Mouse (Mus musculus) adrenal gland, postnatal 4 days (tissue): ENCODE measurements around the gene Rcn3. TPM values are rescaled to one million over a fixed set of nuclear protein-coding genes. Genes with fewer than 3 reads are reported as not detected.
"Not testable (repeated sequence)": the region's sequence is repeated elsewhere in the genome, so short reads cannot be mapped to it uniquely, and the experiment has no call there.

ENCODE experiments used
- DNase-seq, 2 experiments: peaks; one replicate each; pipeline ENCODE4 v3.0.0; 2021 to 2022; ENCODE audit warnings: low spot score in 2 of 2, mixed read lengths in 2 of 2
- long read RNA-seq, 2 experiments: library from polyadenylated mRNA; stranded (forward); transcript quantifications; one replicate each; pipeline ENCODE4 v2.0.0; 2021
- total RNA-seq, 2 experiments: library from RNA; stranded (reverse); gene quantifications; 2 replicates each; pipeline ENCODE4 v1.2.3; 2021

Rcn3 gene
- total RNA-seq = 10 to 100 TPM; 77.0 to 81.8 TPM
- long read RNA-seq, experiment 1, transcript Rcn3-201 (7 exons, 1,462 nt) = major isoform, 40 of 107 reads
- long read RNA-seq, experiment 1, transcript Rcn3-208 (7 exons, 1,453 nt) = minor isoform, 30 of 107 reads
- long read RNA-seq, experiment 1, partial matches to known transcripts = 5 of 107 reads
- long read RNA-seq, experiment 1, other reads (novel, unspliced or antisense) = 30 of 107 reads
- long read RNA-seq, experiment 2, transcript Rcn3-208 (7 exons, 1,453 nt) = minor isoform, 43 of 164 reads
- long read RNA-seq, experiment 2, transcript Rcn3-201 (7 exons, 1,462 nt) = major isoform, 71 of 164 reads
- long read RNA-seq, experiment 2, partial matches to known transcripts = 12 of 164 reads
- long read RNA-seq, experiment 2, other reads (novel, unspliced or antisense) = 37 of 164 reads

DNA sequence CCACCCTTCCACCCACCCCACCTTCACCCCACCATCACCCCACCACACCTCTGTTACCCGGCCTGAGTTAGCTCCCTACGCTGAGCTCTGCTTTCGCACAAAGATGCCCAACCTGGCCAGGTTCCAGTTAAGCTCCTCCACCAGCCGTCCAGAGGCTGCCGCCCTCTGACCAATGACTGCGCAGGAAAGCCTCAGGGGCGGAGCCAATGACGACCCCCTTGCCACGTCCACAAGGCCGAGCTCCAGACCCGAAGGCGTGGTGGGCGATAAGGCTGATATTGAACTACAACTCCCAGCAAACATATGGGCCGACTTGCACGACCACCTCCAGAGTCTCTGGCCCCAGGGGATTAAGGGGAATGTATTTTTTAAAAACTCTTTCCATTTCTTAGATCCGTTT, at the start of gene Rcn3:
Gene Rcn3 (minus strand): TSS at position 174 of the 400 bp plus-strand sequence.
- peak; percentile 60 to 66 for DNase-seq

DNA sequence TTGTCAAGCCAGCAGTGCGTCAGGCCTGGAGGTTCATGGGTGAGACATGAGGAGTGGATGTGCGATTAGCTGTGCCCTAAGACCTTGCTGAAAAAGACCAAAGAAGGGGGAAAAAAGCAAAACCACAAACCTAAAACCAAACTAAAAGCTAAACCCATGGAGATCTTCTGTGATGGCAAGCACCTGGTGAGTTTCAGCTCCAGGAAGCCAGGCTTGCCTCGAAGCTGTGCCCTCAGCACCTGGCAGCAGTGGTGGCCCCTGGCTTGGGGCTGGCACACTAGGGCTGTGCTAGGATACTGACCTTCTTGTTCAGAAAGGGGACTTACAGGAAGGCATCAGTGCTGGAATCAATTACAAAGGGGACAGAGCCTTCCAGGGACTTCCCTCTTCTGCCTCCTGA, 49.3 kb upstream of the Rcn3 start:
- DNase-seq = no peak

DNA sequence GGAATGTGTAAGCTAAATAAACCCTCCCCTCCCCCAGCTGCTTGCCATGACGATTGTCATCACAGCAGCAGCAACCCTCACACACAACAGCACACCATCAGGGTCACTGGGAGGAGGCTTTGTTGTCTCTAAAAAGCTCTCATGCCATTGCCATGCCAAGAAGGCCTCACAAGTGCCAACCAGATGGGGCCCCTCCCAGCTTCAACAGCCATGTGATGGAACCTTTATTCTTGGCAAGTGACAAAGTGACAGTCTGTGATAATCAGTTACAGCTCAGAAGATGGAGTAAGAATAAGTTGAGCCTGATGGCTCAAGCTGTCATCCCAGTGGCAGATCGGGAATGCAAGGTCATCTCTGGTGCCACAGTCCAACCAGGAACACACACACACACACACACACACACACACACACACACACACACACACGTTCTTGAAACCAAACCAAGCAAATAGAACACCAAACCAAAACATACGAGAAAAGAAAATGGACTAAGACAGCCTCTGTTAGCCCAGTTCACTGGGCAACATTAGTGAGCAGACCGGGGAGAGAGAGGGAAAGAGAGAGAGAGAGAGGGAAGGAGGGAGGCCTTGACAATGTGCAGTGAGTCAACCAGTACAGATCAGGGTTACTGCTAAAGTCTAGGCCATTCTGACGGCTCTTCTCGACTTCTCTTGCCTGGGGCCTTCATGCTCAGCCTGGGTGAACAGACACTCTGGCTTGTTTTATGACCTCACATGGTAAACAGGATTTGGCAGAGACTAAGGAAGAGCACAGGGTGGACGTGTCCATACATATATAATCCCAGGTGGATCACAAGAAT, 48.1 kb upstream of the Rcn3 start:
- DNase-seq = no peak

DNA sequence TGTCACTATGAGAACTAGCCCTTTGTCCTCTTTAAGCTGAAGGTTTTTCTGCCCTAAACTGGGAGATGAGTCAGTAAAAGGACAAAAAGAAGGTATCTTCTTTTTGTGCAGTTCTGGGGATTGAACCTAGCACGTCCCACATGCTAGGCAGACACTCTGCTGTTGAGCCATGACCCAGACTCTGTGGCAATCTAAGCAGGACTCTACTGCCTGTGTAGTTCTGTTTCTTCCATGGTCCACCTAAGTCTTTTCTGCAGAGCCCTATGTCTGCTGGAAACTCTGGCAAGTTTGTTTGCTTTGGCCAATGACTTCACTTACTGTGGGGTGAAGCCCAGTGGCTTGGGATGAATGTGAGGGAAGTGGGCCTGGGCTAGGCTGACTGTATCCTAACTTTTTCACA, 46.4 kb upstream of the Rcn3 start:
- no peak for DNase-seq

DNA sequence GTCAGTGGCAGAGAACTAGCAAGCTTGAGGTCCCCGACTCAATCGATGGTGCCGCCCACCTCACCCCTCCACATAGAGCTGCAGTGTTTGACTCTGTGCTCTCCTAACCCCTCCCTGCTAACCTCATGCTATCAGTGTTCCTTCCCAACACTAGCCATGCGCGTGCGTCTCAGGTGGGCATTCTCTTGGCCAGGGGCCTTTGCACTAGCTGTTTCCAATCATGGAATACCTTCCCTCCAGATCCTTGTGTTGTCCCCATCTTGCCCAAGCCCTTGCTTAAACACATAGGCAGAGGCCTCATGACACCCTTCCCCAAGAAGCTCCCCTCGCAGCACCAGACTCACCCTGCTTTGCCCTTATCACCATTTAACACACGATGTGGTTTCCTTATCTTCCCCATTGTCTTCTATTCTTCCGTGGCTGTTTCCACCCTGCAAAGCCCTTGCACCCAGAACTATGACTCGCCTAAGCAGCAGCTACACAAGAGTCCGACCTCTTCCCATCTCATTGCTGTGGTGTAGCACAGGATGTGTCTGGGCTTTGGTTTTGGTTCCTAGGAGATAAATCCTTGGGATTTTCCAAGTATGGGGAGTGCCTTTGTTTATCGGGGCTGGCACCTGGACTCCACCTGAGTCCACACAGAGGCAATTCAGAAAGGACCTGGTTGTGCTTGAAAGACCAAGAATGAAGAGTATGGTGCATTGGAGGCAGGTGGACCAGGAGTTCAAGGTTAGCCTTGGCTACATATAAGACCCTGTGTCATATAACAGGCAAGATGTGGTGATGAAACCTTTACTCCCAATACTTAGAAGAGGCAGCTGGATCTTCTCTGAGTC, 45.4 kb upstream of the Rcn3 start:
- DNase-seq = no peak

DNA sequence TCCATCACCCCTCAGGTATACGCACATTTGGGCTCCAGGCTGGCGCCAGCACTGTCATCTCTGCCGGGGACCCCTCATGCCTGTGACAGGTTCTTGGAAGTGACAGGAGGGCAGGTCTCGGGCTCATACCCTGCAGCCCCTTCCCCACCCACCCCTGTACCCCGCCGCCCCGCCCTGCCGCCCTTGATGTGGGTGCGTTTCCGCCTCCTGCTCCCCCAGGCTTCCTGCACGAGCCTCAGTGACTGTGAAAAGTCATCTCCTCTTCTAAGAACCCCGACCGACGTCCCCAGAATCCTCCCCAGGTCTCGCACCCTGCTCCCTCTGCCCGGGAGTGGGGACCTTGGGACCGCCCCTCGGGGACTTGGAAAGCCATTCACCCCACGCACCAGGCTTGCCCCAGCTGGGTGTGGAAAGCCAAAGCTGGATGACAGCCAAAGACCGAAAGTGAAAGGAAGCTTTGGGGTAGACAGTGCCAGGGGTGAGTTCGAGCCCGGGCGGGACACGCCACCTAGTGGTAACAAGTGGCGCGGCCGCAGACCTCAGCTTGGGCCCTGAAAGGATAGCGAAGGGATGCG, 44.1 kb upstream of the Rcn3 start, which contains the start of the genes Gm45713 and Flt3l:
Gene Gm45713 (minus strand): TSS at position 239 of the 575 bp plus-strand sequence.
Gene Flt3l (minus strand): TSS at position 440 of the 575 bp plus-strand sequence.
- peak; percentile 81 to 86 for DNase-seq

DNA sequence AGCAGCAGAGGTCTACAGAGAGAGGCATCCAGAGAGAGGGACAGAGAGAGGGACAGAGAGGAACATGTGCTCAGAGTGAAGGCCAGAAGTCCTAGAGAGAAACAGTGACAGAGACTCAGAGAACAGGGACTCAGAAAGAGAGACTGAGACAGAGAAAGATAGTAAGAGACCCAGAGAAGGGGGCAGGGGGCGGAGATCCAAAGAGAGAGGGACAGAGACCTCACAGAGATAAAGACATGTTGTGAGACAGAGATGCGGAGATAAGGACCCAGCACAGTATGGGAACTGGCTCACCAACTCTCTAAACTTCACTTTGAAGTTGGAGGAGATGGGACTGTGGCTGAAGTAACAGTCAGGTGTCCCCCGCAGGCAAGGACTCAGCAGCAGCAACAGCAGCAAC, 43.3 kb upstream of the Rcn3 start:
- DNase-seq = no peak

DNA sequence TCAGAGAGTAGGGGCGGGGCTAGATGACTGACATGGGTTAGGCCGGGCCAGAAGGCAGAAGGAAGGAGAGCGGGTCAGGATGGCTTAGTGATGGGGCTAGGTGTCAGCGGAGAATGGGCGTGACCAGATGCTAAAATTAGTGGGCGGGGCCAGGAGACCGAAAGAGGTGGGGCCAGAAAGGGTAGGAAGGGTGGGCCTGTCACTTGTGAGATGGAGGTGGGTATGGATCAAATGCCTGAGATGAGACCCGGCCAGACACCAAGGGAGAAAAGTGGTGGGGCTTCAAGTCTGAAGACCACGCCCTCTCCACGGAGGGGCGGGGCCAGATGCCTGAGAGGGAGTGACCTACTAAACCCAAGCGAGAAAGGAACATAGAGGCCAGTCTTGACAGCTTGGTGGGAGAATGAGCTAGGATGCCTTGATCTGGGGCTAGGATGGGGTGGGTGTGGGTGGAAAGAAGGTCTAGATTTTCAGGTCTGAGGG, 42.6 kb upstream of the Rcn3 start:
- DNase-seq = no peak

DNA sequence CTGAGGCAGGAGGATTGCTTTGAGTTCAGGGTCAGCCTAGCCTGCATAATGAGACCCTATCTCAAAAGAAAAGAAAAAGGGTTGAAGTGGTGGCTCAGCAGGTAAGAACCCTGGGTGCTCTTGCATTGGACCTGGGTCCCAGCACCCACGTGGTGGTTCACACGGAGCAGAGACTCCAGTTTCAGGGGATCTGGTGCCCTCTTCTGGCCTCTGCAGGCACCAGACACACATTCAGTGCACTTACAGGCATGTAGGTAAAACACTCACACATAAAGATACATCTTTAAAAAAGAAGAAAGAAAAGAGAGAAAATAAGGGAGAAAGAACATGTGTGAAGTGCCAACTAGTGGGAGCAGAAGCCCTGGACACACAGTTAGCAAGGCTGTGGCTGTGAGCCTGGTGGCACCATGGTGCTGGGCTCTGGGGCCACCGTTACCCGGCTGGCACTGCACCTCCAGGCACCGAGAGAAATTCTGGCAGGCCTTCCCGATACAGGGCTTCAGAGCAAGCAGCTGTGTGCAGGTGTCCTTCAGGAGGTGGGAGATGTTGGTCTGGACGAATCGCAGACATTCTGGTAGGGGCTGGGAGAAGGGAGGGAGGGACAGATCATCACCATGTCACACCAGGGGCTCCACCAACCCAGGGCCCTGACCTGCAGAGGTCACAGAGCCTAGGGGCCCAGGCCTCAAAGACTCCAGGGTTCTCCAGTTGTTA, 41.6 kb upstream of the Rcn3 start:
- no peak for DNase-seq

DNA sequence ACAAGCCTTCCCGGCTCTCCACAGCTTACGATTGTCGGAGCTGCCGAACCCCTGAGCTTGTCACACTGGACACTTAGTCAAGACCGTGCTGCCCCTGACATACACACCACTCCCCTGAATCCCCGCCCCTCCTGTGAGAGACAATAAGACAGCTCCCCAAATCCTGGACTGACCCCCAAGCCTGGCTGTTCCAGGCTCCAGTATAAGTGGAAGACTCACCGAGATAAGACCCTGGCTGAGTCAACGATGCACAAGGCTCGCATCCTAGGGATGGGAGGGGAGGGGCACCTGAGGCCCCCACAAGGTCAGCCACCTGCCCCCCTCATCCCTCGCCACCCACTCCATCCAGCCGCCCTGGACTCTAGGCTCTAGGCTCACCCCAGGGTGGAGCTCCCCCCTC, 39.8 kb upstream of the Rcn3 start:
- no peak for DNase-seq

DNA sequence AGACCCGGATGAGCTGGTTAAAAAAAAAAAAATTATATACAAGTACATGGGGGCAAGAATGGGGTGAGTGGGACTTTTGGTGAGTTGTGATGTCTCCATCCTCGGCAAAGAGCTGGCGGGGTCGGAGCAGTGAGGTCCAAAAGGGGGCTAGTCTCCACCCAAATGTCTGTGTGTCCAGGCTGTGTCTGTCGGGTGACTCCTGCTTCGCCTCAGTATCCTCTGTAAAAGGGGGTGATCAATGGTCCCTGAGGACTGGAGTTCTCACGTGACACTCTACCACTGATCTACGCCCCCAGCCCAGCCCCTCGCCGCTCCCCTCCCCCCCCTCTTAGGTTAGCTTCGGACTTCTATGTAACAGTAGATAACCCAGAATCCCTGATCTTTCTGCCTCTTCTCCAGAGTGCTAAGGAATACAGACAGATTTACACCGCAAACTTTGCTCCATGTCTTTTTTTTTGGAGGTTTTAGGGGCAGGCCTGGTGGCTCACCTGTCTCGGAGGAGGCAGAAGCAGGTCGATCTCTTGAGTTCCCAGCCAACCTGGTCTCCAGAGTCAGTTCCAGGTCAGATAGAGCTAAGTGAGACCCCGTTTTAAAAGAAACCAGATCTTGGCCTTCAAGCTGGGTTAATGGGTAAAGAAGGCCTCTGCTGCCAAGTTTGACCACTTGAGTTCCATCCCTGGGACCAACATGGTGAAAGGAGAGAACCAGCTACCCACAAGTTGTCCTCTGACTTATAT, 37.9 kb upstream of the Rcn3 start:
- no peak for DNase-seq

DNA sequence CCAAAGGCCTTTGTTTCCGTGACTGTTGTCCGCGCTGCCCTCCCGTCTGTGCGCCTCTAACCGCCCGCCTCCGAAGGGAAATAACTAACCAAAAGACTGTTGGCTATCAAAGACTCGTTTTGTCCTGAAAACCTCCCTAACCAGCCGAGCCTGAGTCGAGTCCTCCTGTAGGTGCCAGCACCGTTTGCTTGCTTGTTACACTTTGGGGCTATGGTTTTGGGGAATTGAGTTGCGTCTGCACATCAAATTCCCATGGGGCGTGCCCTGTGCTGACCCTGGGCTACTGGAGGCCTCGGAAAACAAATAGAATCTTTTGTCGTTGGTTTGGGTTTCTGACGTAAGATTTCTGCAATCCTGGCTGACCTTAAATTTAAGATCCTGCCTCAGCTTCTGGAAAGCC, 37.3 kb upstream of the Rcn3 start:
- no peak for DNase-seq

DNA sequence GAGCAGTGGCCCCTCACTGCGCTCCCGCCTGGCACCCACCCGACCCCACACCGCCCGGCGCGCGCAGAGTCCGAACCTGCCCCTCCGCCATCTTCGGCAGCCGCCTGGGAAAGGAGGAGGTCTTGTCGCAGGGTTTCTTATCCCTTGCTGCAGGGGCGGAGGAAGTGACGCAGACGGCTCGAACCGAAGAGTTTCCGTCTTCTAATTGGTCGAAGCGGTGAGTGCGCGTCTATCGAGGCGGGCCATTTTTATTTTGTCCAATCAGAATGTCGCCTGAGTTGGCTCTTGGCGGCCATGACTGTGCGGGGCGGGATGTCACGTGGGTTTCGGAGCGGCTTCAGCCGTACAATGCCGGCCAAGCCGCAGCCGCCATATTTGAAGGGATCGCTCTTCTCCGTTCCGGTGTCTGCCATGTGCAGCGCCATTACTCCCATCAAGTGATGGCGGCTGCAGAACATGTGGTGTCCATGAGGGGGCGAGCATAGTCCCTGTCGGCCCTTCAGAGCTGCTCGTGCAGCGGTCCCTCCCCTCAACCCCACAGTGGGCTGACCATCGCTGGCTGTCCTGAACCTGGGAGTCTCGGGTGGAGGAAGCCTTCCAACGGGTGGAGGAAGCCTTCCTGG, 36.7 kb upstream of the Rcn3 start, which contains the start of gene Rpl13a:
Gene Rpl13a (minus strand): TSS at position 138 of the 623 bp plus-strand sequence.
- peak; percentile 83 to 94 for DNase-seq

DNA sequence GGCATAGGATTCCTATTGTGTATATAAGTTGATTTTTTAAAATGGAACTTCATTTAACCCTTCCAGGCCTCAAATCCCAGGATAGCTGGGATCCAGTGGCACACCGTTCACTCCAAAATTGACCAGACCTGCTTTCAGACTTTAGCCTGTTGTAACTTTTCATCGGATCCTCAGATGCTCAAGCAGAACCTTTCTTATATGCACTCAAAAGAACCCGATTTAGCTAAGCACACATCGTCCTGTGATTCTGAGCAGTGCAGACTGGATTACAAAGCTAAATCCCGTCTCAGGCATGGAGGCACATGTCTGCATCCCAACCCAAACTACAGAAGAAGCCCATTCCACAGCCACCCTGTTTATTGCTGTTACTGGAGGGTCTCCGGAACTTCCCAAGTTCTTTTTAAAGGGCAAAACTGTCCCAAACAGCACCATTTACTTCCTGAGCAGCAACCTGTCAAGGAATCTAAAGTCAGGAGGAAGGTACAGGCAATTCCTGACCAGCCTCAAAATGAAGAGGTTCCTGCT, 35.7 kb upstream of the Rcn3 start:
- DNase-seq = no peak

DNA sequence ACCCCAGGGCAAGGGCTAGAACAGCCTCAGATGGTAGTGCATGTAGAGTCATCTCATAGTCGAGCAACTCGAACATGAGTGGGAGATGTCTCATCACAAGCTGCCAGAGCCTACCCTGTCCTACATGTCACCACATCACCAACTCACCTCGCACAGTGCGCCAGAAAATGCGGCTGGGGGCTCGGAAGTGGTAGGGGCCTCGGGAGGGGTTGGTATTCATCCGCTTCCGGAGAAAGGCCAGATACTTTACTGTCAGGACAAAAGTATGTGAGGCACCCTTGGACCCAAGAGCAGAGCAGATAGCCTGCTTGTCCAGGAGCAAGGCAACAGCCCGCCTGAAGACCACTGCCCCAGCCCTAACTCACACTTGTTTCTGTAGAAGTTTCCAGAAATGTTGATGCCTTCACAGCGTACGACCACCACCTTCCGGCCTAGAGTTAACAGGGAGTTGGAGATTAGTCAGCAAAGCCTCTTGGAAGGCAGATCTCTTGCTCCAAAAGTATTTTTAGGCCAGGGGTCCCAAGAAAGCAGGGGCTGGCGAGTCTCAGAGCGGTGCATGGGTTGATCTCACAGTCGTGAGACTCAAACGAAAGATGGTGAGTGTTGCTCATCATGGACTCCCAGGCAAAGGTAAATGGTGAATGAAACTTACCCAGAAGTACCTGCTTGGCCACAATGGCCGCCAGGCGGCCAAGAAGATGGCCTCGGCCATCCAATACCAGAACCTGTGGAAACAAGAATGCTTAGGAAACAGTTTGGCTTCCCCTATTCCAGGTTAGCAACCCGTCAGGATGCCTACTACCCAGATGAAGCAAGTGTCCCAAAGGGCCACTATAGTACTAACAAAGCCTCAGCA, 35.1 kb upstream of the Rcn3 start:
- no peak for DNase-seq

DNA sequence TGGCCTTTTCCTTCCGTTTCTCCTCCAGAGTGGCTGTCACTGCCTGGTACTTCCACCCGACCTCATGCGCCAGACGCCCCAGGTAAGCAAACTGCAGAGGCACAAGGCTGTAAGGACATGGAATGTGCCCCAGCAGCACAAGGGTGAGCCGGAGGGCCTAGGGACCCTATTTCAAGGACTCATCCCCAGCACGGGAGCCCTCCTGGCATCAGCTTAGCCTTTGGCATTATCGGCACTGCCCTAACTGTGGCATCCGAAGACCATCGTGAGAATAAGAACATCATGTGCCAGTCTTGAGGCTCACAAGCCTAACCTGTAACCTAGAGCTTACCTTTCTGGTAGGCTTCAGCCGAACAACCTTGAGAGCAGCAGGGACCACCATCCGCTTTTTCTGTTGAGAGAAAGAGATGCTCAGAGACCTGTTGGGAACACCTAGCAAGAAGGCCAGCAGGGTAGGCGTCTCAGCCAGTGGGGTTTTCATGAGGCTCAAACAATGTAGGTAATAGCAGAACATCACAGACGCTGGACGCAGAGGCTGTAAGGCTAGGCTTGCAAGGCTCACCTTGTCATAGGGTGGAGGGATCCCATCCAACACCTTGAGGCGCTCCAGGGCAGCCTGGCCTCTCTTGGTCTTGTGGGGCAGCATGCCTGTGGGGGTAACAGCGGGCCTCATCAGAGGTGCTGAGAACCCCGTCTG, 34.3 kb upstream of the Rcn3 start:
- DNase-seq = no peak

DNA sequence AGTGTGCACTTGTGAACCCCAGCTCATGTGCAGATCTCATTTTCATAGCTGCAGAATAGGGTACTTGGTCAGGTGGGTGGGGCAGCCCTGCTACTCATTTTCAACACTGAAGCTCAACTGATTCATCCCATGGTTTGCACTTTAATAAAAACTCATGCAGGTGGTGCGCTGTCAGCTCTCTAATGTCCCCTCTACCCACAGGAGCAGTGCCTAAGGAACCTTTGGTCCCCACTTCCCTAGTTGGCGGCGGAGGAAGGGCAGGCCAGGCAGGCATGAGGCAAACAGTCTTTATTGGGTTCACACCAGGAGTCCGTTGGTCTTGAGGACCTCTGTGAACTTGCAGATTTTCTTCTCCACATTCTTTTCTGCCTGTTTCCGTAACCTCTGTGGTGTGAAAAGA, 33.6 kb upstream of the Rcn3 start:
- not testable (repeated sequence) for DNase-seq
